Mouse (Mus musculus) liver, embryonic 15.5 days (tissue): ENCODE results near the gene Slc22a5. TPM values are rescaled to one million over a fixed set of nuclear protein-coding genes. Genes with fewer than 3 reads are reported as not detected.
A peak's percentile ranks its signal among the peaks of the same experiment; 100 is the strongest.
"Not testable (repeated sequence)": the region's sequence is repeated elsewhere in the genome, so short reads cannot be mapped to it uniquely, and the experiment has no call there.

ENCODE experiments used
- ATAC-seq: fragments of 200-750 bp; cut with Nextera tagmentation; 2 replicates; pipeline ENCODE4 v1.8.0; 2017; ENCODE audit warnings: moderate number of reproducible peaks, mild to moderate bottlenecking, moderate library complexity; ENCODE audit not compliant: insufficient read depth
- H3K27ac ChIP-seq: fragments of 300-500 bp; sonication (generic); replicated peaks from 2 replicates; pipeline ENCODE4 v1.5.1; 2015; ENCODE audit warnings: mild to moderate bottlenecking, inconsistent platforms
- H3K27me3 ChIP-seq: fragments of 300-500 bp; sonication (generic); 2 replicates; pipeline ENCODE4 v1.6.1; 2015; ENCODE audit warnings: mild to moderate bottlenecking, inconsistent platforms
- H3K36me3 ChIP-seq: fragments of 300-500 bp; sonication (generic); replicated peaks from 2 replicates; pipeline ENCODE4 v1.6.1; 2015; ENCODE audit warnings: moderate library complexity, mild to moderate bottlenecking, inconsistent platforms
- H3K4me1 ChIP-seq: fragments of 300-500 bp; sonication (generic); replicated peaks from 2 replicates; pipeline ENCODE4 v1.6.1; 2015; ENCODE audit warnings: inconsistent platforms
- H3K4me2 ChIP-seq: fragments of 300-500 bp; sonication (generic); 2 replicates; pipeline ENCODE4 v1.6.1; 2015; ENCODE audit warnings: moderate library complexity, mild to moderate bottlenecking, inconsistent platforms
- H3K4me3 ChIP-seq: fragments of 300-500 bp; sonication (generic); replicated peaks from 2 replicates; pipeline ENCODE4 v1.5.1; 2015; ENCODE audit warnings: mild to moderate bottlenecking, inconsistent platforms
- H3K9ac ChIP-seq: fragments of 300-500 bp; sonication (generic); 2 replicates; pipeline ENCODE4 v1.6.1; 2015; ENCODE audit warnings: moderate library complexity, mild to moderate bottlenecking, inconsistent platforms
- H3K9me3 ChIP-seq: fragments of 300-500 bp; sonication (generic); replicated peaks from 2 replicates; pipeline ENCODE4 v1.6.1; 2016; ENCODE audit warnings: inconsistent platforms
- WGBS: fragments of 180-500 bp; shearing (Covaris S2); methylation state at CpG from one replicate; pipeline ENCODE4 v1.1.7; 2015; ENCODE audit warnings: mixed read lengths; ENCODE audit not compliant: insufficient replicate concordance; 5-methylcytosine and 5-hydroxymethylcytosine counted together
- polyA plus RNA-seq: library from polyadenylated mRNA; unstranded; fragments of >200 nt; fragmentation: Nextera tagmentation; extraction: Ambion mirVana; gene quantifications from 2 replicates; pipeline ENCODE4 v1.2.1, GENCODE M21; 2015

The Slc22a5 gene
- polyA plus RNA-seq, result 1.9 and 2.3 TPM in 2 replicates

DNA sequence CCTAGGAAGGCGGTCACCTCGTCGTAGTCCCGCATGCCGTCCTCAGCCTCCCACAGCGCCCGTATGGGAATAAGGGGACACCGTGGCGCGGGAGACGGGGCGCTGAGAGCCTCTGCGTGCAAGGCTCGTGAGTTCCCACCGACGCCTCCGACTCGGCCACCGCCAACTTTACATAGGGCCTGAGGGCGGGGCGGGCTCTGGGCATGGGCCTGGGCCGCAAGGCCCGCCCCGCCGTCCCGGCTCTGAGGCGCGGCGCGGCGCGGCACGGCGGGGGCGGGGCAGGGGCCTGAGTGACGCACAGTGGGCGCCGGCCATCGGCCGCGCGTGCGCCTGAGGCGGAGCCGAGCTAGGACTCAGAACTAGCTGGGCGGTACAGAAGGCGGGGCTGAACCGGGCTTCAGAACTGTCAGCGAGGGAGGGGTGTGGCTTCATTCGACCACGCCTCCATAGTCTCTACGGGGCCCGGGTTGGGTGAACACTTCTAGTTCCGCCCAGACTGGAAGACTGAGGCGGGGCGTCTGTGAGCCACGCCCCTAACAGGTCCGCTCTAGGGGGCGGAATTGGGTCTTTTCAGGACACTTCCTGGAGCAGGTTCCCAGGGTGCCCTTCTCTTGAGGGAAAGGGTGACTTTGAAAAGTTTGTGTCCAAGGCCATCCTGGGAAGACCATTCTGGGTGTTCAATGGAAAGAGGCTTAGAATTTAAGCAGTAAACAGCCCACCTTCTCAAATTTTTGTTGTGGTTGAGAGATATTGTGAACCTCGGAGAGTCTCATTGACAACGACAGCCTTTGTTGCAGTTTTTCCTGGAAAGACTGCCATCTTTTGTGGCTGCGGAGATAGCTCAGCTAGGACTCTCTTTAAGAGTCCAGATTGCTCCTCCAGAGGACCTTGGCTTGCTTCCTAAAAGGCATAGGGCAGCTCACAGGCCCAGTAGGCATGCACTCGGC, at the start of gene Slc22a5:
TSS of gene Slc22a5 (minus strand) at position 156 of the 947 bp plus-strand sequence.
- peak within 1 kb of the TSS; percentile 97 for H3K4me2 ChIP-seq
- peak; percentile 97 for ATAC-seq
- 2% methylated on average over 63 of the region's 63 CpGs for WGBS
- no peaks in the 10 kb centered on the region for H3K27me3 ChIP-seq
- peak within 1 kb of the TSS; percentile 72 for H3K4me3 ChIP-seq
- peak within 1 kb of the TSS; percentile 75 for H3K9ac ChIP-seq
- peak within 1 kb of the TSS; percentile 71 for H3K27ac ChIP-seq
- H3K36me3 ChIP-seq, result no peaks in the 10 kb centered on the region
- H3K4me1 ChIP-seq, result peaks cover 43% of the 10 kb centered on the region
- no peaks in the 10 kb centered on the region for H3K9me3 ChIP-seq

DNA sequence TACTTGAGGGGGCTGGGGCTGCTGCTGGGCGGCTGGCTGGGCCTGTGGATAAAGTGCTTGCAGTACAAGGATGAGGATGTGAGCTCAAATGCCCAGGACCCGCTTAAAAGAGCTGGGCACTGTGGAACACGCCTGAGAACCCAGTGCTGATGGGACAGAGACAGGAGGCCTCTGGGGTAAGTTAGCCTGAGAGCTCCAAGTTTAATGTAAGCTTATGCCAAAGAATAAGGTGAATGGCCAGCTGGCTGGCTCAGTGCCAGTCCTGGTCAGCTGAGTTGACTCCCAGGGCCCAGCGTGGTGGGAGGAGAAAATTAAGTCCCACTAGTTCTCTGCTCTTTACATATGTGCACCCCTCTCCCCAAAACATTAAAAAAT, 40.5 kb upstream of the Slc22a5 start:
- H3K4me2 ChIP-seq, H3K27me3 ChIP-seq, ATAC-seq, H3K4me3 ChIP-seq, H3K9me3 ChIP-seq, H3K36me3 ChIP-seq, H3K4me1 ChIP-seq, H3K27ac ChIP-seq, H3K9ac ChIP-seq: not testable (repeated sequence)
- WGBS, result 36% methylated on average over 4 of the region's 4 CpGs

DNA sequence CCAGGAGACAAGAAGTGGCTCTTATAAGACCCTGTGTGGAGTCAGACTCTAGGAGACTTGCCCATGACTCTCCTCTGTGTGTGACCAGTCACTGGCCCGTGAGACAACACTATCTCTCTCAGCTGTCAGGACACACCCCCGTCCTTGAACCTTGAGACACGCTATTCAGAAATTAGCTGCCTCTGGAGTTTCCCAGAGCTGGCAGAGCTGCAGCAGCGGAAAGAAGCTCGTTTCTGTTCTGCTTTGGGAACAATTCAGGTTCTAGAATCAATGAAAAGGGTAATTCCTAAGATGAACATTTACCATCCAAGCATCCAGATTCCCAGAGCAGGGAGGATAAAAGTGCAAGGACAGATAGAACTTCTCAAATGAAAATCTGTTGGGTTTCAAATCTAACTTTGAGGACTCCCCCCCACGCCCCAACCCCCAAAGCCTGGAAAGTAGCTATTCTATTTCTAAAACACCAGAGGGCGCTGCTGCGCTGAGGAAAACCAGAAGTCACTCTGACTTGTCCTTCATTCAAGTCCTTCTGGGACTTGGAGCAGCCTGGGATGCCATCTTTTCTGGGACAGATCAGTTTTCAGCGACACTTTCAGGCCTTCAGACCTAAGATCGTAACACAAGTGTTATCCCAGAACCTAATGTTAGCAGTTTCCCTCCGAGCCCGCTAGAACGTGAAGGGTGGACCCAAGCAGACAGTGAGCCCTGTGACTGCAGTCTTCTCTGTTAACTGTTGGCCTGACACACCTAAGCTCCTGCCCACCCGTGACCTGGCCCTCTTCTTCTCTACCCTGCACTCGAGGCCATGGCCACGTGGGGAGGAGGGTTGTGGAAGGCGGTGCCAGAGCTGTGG, 39.9 kb upstream of the Slc22a5 start:
- H3K36me3 ChIP-seq, result no peaks in the 10 kb centered on the region
- H3K4me2 ChIP-seq, result no peak overlapping the region
- H3K4me3 ChIP-seq, result no peak overlapping the region
- 28% methylated on average over 17 of the region's 17 CpGs for WGBS
- H3K27ac ChIP-seq, result no peak overlapping the region
- H3K9ac ChIP-seq, result no peak overlapping the region
- no peaks in the 10 kb centered on the region for H3K27me3 ChIP-seq
- ATAC-seq, result no peak
- no peaks in the 10 kb centered on the region for H3K9me3 ChIP-seq
- H3K4me1 ChIP-seq, result peaks cover 4% of the 10 kb centered on the region; the same call in 1 of the 2 replicates

DNA sequence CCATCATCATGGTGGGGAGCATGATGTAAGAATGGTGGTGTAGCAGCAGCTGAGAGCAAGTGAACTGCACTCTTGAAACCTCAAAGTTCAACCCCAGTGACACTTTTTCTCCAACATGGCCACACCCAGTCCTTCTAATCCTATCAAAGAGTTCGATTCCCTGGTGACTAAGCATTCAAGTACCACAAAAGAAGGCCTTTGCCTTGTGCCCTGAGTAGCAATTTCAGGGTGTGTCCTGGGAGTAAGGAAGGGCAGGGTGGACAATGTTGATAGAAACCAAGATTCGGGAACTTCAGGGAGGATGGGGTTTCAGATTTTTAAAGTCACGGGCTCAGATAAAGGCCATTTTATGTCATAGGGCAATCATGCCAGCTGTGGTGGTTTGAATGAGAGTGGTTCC, 38.3 kb upstream of the Slc22a5 start:
- no peak for ATAC-seq
- 57% methylated on average over 3 of the region's 3 CpGs for WGBS

DNA sequence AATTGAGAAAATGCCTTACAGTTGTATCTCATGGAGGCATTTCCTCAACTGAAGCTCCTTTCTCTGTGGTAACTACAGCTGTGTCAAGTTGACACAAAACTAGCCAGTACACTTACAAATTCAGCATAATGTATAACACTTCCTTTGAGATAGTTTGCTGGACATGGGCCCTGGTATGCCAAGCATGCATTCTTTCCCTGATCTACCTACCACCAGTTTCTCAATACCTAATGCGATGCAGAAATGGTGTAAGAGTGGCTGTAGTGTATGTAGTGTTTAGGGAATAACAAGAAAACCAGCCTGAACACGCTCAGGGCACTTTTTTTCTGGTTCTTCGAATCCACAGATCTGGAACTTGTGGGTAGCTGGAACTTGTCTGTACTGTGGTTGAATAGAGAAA, 37.1 kb upstream of the Slc22a5 start:
- Histone ChIP-seq H3K4me1 (peaks cover 4% of the 10 kb centered on the region; the same call in 1 of the 2 replicates), H3K9ac (no peak overlapping the region), H3K4me2 (no peak overlapping the region), H3K36me3 (no peaks in the 10 kb centered on the region), H3K27ac (no peak overlapping the region), H3K27me3 (no peaks in the 10 kb centered on the region), H3K4me3 (no peak overlapping the region), H3K9me3 (no peaks in the 10 kb centered on the region)
- no peak for ATAC-seq
- WGBS, result 49% methylated on average over 3 of the region's 3 CpGs

More for the DNA sequence above, 38.3 kb upstream of the Slc22a5 start:
- Histone ChIP-seq H3K27ac (no peak overlapping the region), H3K9ac (no peak overlapping the region), H3K4me1 (peaks cover 4% of the 10 kb centered on the region; the same call in 1 of the 2 replicates), H3K4me3 (no peak overlapping the region), H3K4me2 (no peak overlapping the region), H3K36me3 (no peaks in the 10 kb centered on the region), H3K27me3 (no peaks in the 10 kb centered on the region), H3K9me3 (no peaks in the 10 kb centered on the region)

DNA sequence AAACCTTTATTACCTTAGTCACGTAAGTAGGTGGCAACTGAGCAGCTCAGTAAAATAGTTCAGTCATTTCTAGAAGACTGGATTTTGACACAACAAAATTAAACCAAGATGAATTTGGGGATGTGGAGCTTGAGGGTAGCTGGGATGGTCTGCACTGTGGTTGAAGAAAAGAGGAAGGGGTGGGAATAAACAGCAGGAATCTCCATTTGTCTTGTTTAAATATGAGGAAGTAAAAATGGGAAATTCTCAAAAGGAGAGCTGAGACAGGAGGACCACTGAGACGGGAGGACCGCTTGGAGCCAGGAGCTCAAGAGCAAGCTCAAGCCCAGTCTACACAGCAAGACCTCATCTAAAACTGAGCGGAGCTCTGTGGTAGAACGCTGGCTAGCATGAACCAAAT, 34.8 kb upstream of the Slc22a5 start:
- ATAC-seq, result no peak
- H3K9me3 ChIP-seq, result no peaks in the 10 kb centered on the region
- no peaks in the 10 kb centered on the region for H3K27me3 ChIP-seq
- peaks cover 4% of the 10 kb centered on the region; the same call in 1 of the 2 replicates for H3K4me1 ChIP-seq
- WGBS, result 59% methylated on average over 5 of the region's 5 CpGs
- H3K4me2 ChIP-seq, result no peak overlapping the region
- no peak overlapping the region for H3K27ac ChIP-seq
- no peak overlapping the region for H3K9ac ChIP-seq
- no peak overlapping the region for H3K4me3 ChIP-seq
- no peaks in the 10 kb centered on the region for H3K36me3 ChIP-seq

DNA sequence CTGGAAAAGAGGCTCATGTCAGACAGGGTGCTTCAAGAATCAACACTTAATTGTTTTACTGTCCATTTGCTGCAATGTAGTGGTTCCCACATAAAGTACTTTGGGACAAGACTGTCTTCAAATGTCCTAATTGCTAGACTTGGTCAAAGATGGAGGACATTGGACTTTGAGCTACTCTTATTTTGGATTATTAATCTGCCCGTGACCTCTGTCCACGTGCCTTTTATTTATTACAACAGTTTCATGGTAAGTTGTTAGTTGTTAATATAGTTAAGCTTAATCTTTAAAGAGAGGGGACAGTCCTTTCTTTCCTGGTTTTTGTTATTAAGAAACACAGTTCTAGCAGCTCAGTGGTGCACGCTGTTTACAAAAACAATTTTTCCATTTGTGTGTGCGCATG, 27.4 kb upstream of the Slc22a5 start:
- no peaks in the 10 kb centered on the region for H3K4me1 ChIP-seq
- ATAC-seq, result no peak
- no peak overlapping the region for H3K4me2 ChIP-seq
- H3K36me3 ChIP-seq, result no peaks in the 10 kb centered on the region
- H3K9ac ChIP-seq, result no peak overlapping the region
- H3K27me3 ChIP-seq, result no peaks in the 10 kb centered on the region
- no peaks in the 10 kb centered on the region for H3K9me3 ChIP-seq
- no peak overlapping the region for H3K4me3 ChIP-seq
- H3K27ac ChIP-seq, result no peak overlapping the region
- WGBS, result 76% methylated on average over 4 of the region's 4 CpGs

DNA sequence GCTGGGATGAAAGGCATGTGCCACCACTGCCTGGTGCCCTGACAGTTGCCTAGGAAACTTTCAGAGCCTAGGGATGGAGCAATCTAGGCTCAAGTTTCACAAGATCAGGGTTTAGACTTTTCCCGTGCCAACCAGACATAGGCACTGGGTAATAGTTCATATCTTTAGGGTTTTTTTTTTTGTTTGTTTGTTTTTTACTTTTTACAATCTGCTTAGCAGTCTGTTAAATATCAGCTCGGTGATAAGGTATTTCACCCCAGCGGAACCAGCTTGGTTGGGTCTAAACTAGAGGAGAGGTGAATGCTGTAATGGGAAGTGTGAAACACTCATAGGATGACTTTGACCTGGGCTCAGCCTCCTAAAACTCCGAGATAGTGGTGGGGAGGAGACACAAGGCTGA, 19.6 kb upstream of the Slc22a5 start:
- H3K4me3 ChIP-seq, result no peak overlapping the region
- H3K27ac ChIP-seq, result no peak overlapping the region
- H3K4me2 ChIP-seq, result no peak overlapping the region
- H3K9ac ChIP-seq, result no peak overlapping the region
- WGBS, result 47% methylated on average over 4 of the region's 4 CpGs
- H3K4me1 ChIP-seq, result no peaks in the 10 kb centered on the region
- H3K27me3 ChIP-seq, result no peaks in the 10 kb centered on the region
- no peaks in the 10 kb centered on the region for H3K9me3 ChIP-seq
- no peaks in the 10 kb centered on the region for H3K36me3 ChIP-seq
- no peak for ATAC-seq

DNA sequence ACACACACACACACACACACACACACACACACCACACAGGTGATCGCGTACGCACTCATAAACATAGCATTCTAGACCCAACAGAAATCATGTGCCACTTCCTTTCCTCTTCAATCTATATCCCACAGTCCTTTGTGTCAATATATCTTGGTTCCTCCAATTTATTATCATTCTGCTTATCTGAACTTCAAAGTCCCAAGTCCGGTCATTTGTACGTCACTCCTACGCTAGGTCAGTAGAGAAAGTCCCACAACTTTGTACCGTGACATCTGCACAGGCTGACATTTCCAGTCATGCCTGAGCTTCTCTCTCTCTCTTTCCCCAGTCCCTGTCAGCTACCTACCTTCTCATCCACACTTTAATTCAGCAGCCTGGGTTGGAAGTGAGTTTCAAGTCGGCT, 17.2 kb upstream of the Slc22a5 start:
- H3K4me3 ChIP-seq, result no peak overlapping the region
- no peak for ATAC-seq
- H3K4me2 ChIP-seq, result no peak overlapping the region
- no peaks in the 10 kb centered on the region for H3K36me3 ChIP-seq
- H3K9ac ChIP-seq, result no peak overlapping the region
- H3K27ac ChIP-seq, result no peak overlapping the region
- no peaks in the 10 kb centered on the region for H3K27me3 ChIP-seq
- no peaks in the 10 kb centered on the region for H3K9me3 ChIP-seq
- WGBS, result 62% methylated on average over 8 of the region's 8 CpGs
- H3K4me1 ChIP-seq, result 0 out of 2 replicates have a peak, but pooled peaks cover 4% of the 10 kb centered on the region

DNA sequence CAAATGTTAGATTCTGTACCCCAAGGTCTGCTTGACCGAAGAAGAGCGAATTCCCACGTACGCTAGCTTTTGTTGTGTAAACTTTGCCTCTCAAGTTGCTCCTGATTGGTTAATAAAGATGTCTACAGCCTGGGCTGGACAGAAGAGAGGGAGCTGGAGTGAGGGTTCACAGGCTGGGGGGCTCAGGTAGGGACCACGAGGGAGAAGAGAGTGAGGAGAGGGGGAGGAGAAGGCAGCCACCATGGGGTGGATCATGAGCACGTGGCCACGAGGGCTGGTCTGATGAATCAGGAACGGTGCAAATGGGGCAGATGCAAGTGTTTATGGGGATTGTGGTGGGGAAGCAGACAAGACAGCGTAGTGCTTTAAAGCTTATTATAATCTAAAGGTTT, 13.1 kb upstream of the Slc22a5 start:
- Histone ChIP-seq H3K9ac (no peak overlapping the region), H3K4me2 (no peak overlapping the region), H3K4me3 (no peak overlapping the region), H3K9me3 (no peaks in the 10 kb centered on the region), H3K27ac (no peak overlapping the region), H3K4me1 (0 out of 2 replicates have a peak, but pooled peaks cover 4% of the 10 kb centered on the region), H3K27me3 (no peaks in the 10 kb centered on the region), H3K36me3 (no peaks in the 10 kb centered on the region)
- WGBS, result 64% methylated on average over 9 of the region's 9 CpGs
- peak; percentile 18; the same call in 1 of the 2 replicates for ATAC-seq
